Mouse (Mus musculus) MEL (cell line): ENCODE results near the gene Rac1. TPM values are rescaled to one million over a fixed set of nuclear protein-coding genes. Genes with fewer than 3 reads are reported as not detected.
"Not testable (repeated sequence)": the region's sequence is repeated elsewhere in the genome, so short reads cannot be mapped to it uniquely, and the experiment has no call there.

Experiments
- DNase-seq: peaks from one replicate; pipeline ENCODE4 v3.0.0; 2011; ENCODE audit warnings: low read depth, low spot score
- H3K27ac ChIP-seq: 2 replicates; pipeline ENCODE4 v1.5.1; 2012; ENCODE audit warnings: low read depth, mild to moderate bottlenecking, control low read depth, low read length, moderate library complexity; ENCODE audit not compliant: control insufficient read depth
- H3K27me3 ChIP-seq, 2 experiments: fragments of 150-350 bp in 1 of 2; sonication (generic) in 1 of 2; 2 replicates each; pipeline ENCODE4 v1.6.1; 2012; ENCODE audit warnings: low read length in 2 of 2, mild to moderate bottlenecking in 2 of 2, improper control_type of control experiment in 1 of 2, moderate library complexity in 1 of 2; ENCODE audit not compliant: insufficient read depth in 2 of 2, control insufficient read depth in 1 of 2
- H3K36me3 ChIP-seq, 2 experiments: 2 replicates each; pipeline ENCODE4 v1.6.1; 2012 to 2014; ENCODE audit warnings: low read length in 2 of 2, improper control_type of control experiment in 1 of 2, inconsistent platforms in 1 of 2, mild to moderate bottlenecking in 1 of 2; ENCODE audit not compliant: insufficient read depth in 2 of 2, control insufficient read depth in 1 of 2
- H3K4me1 ChIP-seq, 2 experiments: fragments of 150-350 bp in 1 of 2; sonication (generic) in 1 of 2; 2 replicates each; pipeline ENCODE4 v1.6.1; 2012; ENCODE audit warnings: low read length in 2 of 2, improper control_type of control experiment in 1 of 2, mild to moderate bottlenecking in 1 of 2; ENCODE audit not compliant: insufficient read depth in 2 of 2, control insufficient read depth in 1 of 2
- H3K4me3 ChIP-seq, 2 experiments: fragments of 150-350 bp in 1 of 2; sonication (generic) in 1 of 2; 2 replicates each; pipeline ENCODE4 v1.5.1; 2012; ENCODE audit warnings: low read depth in 2 of 2, low read length in 2 of 2, mild to moderate bottlenecking in 2 of 2, moderate library complexity in 2 of 2, control low read depth in 1 of 2, improper control_type of control experiment in 1 of 2; ENCODE audit not compliant: control insufficient read depth in 1 of 2, insufficient read depth in 1 of 2
- H3K79me2 ChIP-seq: 2 replicates; pipeline ENCODE4 v1.6.1; 2012; ENCODE audit warnings: mild to moderate bottlenecking, low read length, moderate library complexity; ENCODE audit not compliant: control insufficient read depth, poor library complexity, insufficient read depth
- H3K9ac ChIP-seq: 2 replicates; pipeline ENCODE4 v1.6.1; 2012; ENCODE audit warnings: low read depth, mild to moderate bottlenecking, control low read depth, low read length, moderate library complexity; ENCODE audit not compliant: control insufficient read depth, poor library complexity, severe bottlenecking
- H3K9me3 ChIP-seq: fragments of 150-350 bp; sonication (generic); replicated peaks from 2 replicates; pipeline ENCODE4 v1.6.1; 2012; ENCODE audit warnings: mild to moderate bottlenecking, low read length, improper control_type of control experiment, moderate library complexity; ENCODE audit not compliant: insufficient read depth
- BHLHE40 ChIP-seq: IDR thresholded peaks from 2 replicates; pipeline ENCODE4 v1.6.1; 2012; ENCODE audit warnings: low read depth, mild to moderate bottlenecking, inconsistent platforms, low read length, improper control_type of control experiment, borderline replicate concordance
- CHD1 ChIP-seq: IDR thresholded peaks from 2 replicates; pipeline ENCODE4 v1.6.1; 2012; ENCODE audit warnings: low read depth, mild to moderate bottlenecking, inconsistent platforms, low read length, improper control_type of control experiment
- CTCF ChIP-seq, 3 experiments: IDR thresholded peaks in 2 of 3; conservative IDR thresholded peaks in 1 of 3; 2 replicates each; pipeline ENCODE4 v1.5.1; 2011 to 2012; ENCODE audit warnings: low read length in 3 of 3, low read depth in 2 of 3, mild to moderate bottlenecking in 2 of 3, improper control_type of control experiment in 1 of 3, inconsistent platforms in 1 of 3, mixed read lengths in 1 of 3, moderate library complexity in 1 of 3; ENCODE audit not compliant: control insufficient read depth in 1 of 3, insufficient read depth in 1 of 3, poor library complexity in 1 of 3, severe bottlenecking in 1 of 3
- E2F4 ChIP-seq: IDR thresholded peaks from 2 replicates; pipeline ENCODE4 v1.6.1; 2011; ENCODE audit warnings: low read depth, low read length, improper control_type of control experiment, borderline replicate concordance
- ELF1 ChIP-seq: IDR thresholded peaks from 2 replicates; pipeline ENCODE4 v1.6.1; 2014; ENCODE audit warnings: low read depth, mild to moderate bottlenecking, inconsistent platforms, low read length, improper control_type of control experiment, moderate library complexity
- GABPA ChIP-seq: IDR thresholded peaks from 2 replicates; pipeline ENCODE4 v1.6.1; 2012; ENCODE audit warnings: low read depth, mild to moderate bottlenecking, inconsistent platforms, low read length, improper control_type of control experiment, moderate library complexity
- HCFC1 ChIP-seq: IDR thresholded peaks from 2 replicates; pipeline ENCODE4 v1.6.1; 2012; ENCODE audit warnings: low read depth, mild to moderate bottlenecking, inconsistent platforms, low read length, improper control_type of control experiment, moderate library complexity
- MAFK ChIP-seq: IDR thresholded peaks from 2 replicates; pipeline ENCODE4 v1.6.1; 2011; ENCODE audit warnings: low read depth, mild to moderate bottlenecking, low read length, improper control_type of control experiment, borderline replicate concordance
- MAX ChIP-seq: IDR thresholded peaks from 2 replicates; pipeline ENCODE4 v1.6.1; 2011; ENCODE audit warnings: low read length, improper control_type of control experiment
- MAZ ChIP-seq: IDR thresholded peaks from 2 replicates; pipeline ENCODE4 v1.6.1; 2012; ENCODE audit warnings: low read depth, mild to moderate bottlenecking, inconsistent platforms, low read length, improper control_type of control experiment
- MXI1 ChIP-seq: IDR thresholded peaks from 2 replicates; pipeline ENCODE4 v1.6.1; 2011; ENCODE audit warnings: mild to moderate bottlenecking, low read depth, low read length, improper control_type of control experiment
- NELFE ChIP-seq: IDR thresholded peaks from 2 replicates; pipeline ENCODE4 v1.6.1; 2011; ENCODE audit warnings: low read depth, low read length, improper control_type of control experiment
- NRF1 ChIP-seq: IDR thresholded peaks from 2 replicates; pipeline ENCODE4 v1.6.1; 2014; ENCODE audit warnings: low read depth, mild to moderate bottlenecking, inconsistent platforms, low read length, improper control_type of control experiment, moderate library complexity; ENCODE audit not compliant: poor library complexity, insufficient read depth, severe bottlenecking
- RAD21 ChIP-seq: IDR thresholded peaks from 2 replicates; pipeline ENCODE4 v1.6.1; 2011; ENCODE audit warnings: mild to moderate bottlenecking, low read depth, low read length, improper control_type of control experiment
- RCOR1 ChIP-seq: IDR thresholded peaks from 2 replicates; pipeline ENCODE4 v1.6.1; 2012; ENCODE audit warnings: low read depth, mild to moderate bottlenecking, inconsistent platforms, low read length, improper control_type of control experiment
- SIN3A ChIP-seq: IDR thresholded peaks from 2 replicates; pipeline ENCODE4 v1.6.1; 2012; ENCODE audit warnings: low read length, improper control_type of control experiment, inconsistent platforms
- SMC3 ChIP-seq: IDR thresholded peaks from 2 replicates; pipeline ENCODE4 v1.6.1; 2011; ENCODE audit warnings: low read depth, low read length, improper control_type of control experiment
- TBP ChIP-seq: IDR thresholded peaks from 2 replicates; pipeline ENCODE4 v1.8.0; 2011; ENCODE audit warnings: low read depth, low read length, improper control_type of control experiment
- UBTF ChIP-seq: IDR thresholded peaks from 2 replicates; pipeline ENCODE4 v1.6.1; 2012; ENCODE audit warnings: low read depth, mild to moderate bottlenecking, inconsistent platforms, low read length, improper control_type of control experiment, moderate library complexity, borderline replicate concordance; ENCODE audit not compliant: insufficient read depth
- USF2 ChIP-seq, 2 experiments: IDR thresholded peaks; 2 replicates each; pipeline ENCODE4 v1.6.1; 2011 to 2012; ENCODE audit warnings: improper control_type of control experiment in 2 of 2, low read length in 2 of 2, borderline replicate concordance in 1 of 2, inconsistent platforms in 1 of 2, low read depth in 1 of 2, mild to moderate bottlenecking in 1 of 2; ENCODE audit not compliant: insufficient read depth in 1 of 2
- ZC3H11A ChIP-seq: IDR thresholded peaks from 2 replicates; pipeline ENCODE4 v1.6.1; 2012; ENCODE audit warnings: low read depth, mild to moderate bottlenecking, inconsistent platforms, low read length, improper control_type of control experiment
- ZKSCAN1 ChIP-seq: IDR thresholded peaks from 2 replicates; pipeline ENCODE4 v1.6.1; 2012; ENCODE audit warnings: low read depth, mild to moderate bottlenecking, inconsistent platforms, low read length, improper control_type of control experiment, moderate library complexity
- ZMIZ1 ChIP-seq: IDR thresholded peaks from 2 replicates; pipeline ENCODE4 v1.6.1; 2012; ENCODE audit warnings: low read depth, mild to moderate bottlenecking, inconsistent platforms, low read length, improper control_type of control experiment, moderate library complexity
- ZNF384 ChIP-seq: IDR thresholded peaks from 2 replicates; pipeline ENCODE4 v1.6.1; 2012; ENCODE audit warnings: low read depth, mild to moderate bottlenecking, inconsistent platforms, low read length, improper control_type of control experiment
- polyA plus RNA-seq, 2 experiments: library from polyadenylated mRNA; stranded (reverse) in 1 of 2; unstranded in 1 of 2; fragments of >175 nt in 1 of 2; fragments of >200 nt in 1 of 2; gene quantifications; 2 replicates each; pipeline versions ENCODE4 v1.2.1 to v1.2.4; 2012; ENCODE audit warnings: low replicate concordance in 2 of 2, low read depth in 1 of 2; ENCODE audit not compliant: insufficient read length in 2 of 2, insufficient read depth in 1 of 2, missing spikeins in 1 of 2
- total RNA-seq: library from RNA; depleted of rRNA; stranded (reverse); fragments of 300-350 nt; gene quantifications from 2 replicates; pipeline ENCODE4 v1.2.3, GENCODE M21; 2012

The Rac1 gene
- total and polyA plus RNA-seq, 3 experiments = 105 to 251 (median 134) TPM

DNA sequence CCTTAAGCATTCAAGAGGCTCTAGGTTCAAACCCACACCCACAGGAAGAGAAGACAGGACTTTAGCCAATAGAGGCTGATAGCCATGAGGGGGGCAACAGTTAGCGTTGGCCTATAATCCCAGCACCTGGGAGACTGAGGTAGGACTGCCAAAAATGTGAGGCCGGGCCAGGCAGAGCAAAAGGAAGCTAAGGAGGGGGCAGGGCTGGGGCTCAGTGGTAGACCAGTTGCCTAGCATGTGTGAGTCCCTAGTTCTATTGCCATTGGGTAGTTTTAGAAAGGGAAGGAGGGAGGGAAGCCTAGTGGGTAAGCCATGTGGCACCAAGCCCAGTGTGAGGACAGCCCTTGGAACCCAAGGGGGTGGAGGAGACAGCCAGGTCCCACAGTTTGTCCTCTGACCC, 26.2 kb downstream of the Rac1 start:
- H3K4me3 ChIP-seq = no peak overlapping the region
- H3K9me3 ChIP-seq = no peaks in the 10 kb centered on the region
- no peak for DNase-seq
- peaks cover 0 to 4% of the 10 kb centered on the region in 2 experiments; a peak in 2 of 4 replicates for H3K36me3 ChIP-seq
- no peak overlapping the region for H3K9ac ChIP-seq
- no peaks in the 10 kb centered on the region for H3K4me1 ChIP-seq
- no peaks in the 10 kb centered on the region for H3K79me2 ChIP-seq
- TF ChIP-seq MAX = no peak
- TF ChIP-seq CTCF (IDR thresholded peaks at IDR 0.05 in 2 of 3, conservative IDR thresholded peaks at IDR 0.05 in 1 of 3; ENCODE audit: control insufficient read depth in 1 of 3, insufficient read depth in 1 of 3, low read depth in 2 of 3, low read length in 3 of 3, poor library complexity in 1 of 3, severe bottlenecking in 1 of 3) = no peak
- TF ChIP-seq ZKSCAN1 = no peak
- no peak for TF ChIP-seq NELFE
- TF ChIP-seq MAZ = no peak
- TF ChIP-seq E2F4 = no peak
- TF ChIP-seq ELF1 = no peak
- TF ChIP-seq RAD21 = no peak
- TF ChIP-seq UBTF = no peak
- TF ChIP-seq MAFK = no peak
- no peak for TF ChIP-seq ZNF384
- TF ChIP-seq BHLHE40 = no peak
- no peak for TF ChIP-seq CHD1
- no peak for TF ChIP-seq MXI1
- no peak for TF ChIP-seq TBP
- TF ChIP-seq NRF1 = no peak
- no peak for TF ChIP-seq SMC3
- H3K27me3 ChIP-seq = no peaks in the 10 kb centered on the region
- no peak overlapping the region for H3K27ac ChIP-seq

DNA sequence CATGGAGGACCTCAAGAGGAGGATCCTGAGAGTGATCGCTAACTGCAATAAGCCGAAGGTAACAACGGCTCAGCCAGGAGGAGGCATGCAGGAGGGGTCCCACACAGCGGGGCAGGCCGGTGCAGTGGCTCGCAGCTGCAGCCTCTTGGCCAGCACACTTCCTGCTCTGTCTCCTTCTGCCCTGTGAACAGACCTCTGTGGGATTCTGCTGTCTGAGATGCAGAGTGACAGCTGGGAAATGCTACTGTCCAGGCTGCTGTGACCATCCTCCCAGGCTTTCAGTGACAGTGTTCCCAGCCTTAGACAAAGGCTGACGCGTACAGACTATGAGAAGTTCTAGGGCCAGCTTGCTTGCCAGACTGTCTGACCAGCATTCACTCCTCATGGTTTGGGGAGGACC, 26.7 kb downstream of the Rac1 start:
- DNase-seq = no peak
- Histone ChIP-seq H3K36me3 (peaks cover 0 to 4% of the 10 kb centered on the region in 2 experiments; a peak in 2 of 4 replicates), H3K27ac (no peak overlapping the region), H3K9ac (no peak overlapping the region), H3K9me3 (no peaks in the 10 kb centered on the region), H3K4me1 (no peaks in the 10 kb centered on the region), H3K4me3 (no peak overlapping the region), H3K79me2 (no peaks in the 10 kb centered on the region), H3K27me3 (no peaks in the 10 kb centered on the region)
- TF ChIP-seq UBTF (no peak), MXI1 (no peak), CTCF (IDR thresholded peaks at IDR 0.05 in 2 of 3, conservative IDR thresholded peaks at IDR 0.05 in 1 of 3; ENCODE audit: control insufficient read depth in 1 of 3, insufficient read depth in 1 of 3, low read depth in 2 of 3, low read length in 3 of 3, poor library complexity in 1 of 3, severe bottlenecking in 1 of 3) (no peak), ZNF384 (no peak), RAD21 (no peak), ZC3H11A (no peak), RCOR1 (no peak), HCFC1 (no peak), NELFE (no peak), USF2 (IDR thresholded peaks at IDR 0.05; ENCODE audit: borderline replicate concordance in 1 of 2, insufficient read depth in 1 of 2, low read depth in 1 of 2, low read length in 2 of 2) (no peak), E2F4 (no peak), GABPA (no peak), TBP (no peak), CHD1 (no peak), ZMIZ1 (no peak), SIN3A (no peak), NRF1 (no peak)

DNA sequence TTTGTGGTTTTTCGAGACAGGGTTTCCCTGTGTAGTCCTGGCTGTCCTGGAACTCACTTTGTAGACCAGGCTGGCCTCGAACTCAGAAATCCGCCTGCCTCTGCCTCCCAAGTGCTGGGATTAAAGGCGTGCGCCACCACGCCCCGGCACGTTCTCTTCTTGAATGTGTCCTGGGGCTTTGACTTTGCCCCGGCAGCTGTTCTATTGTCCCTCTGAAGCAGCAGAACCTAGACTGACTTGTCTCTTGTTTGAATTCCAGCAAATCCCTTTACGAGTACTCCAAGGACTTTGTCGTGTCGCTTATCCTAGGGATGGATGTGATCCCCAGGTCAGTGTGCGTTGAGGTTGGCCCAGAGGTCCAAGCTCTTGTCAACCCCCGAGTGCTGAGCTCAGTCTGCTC, 27.1 kb downstream of the Rac1 start:
- H3K36me3 ChIP-seq, H3K27ac ChIP-seq, H3K27me3 ChIP-seq, H3K4me3 ChIP-seq, H3K79me2 ChIP-seq, H3K9ac ChIP-seq, H3K9me3 ChIP-seq, DNase-seq, H3K4me1 ChIP-seq: not testable (repeated sequence)
